Mouse (Mus musculus): ENCODE data around the gene Prcp. TPM values are rescaled to one million over a fixed set of nuclear protein-coding genes. Genes with fewer than 3 reads are reported as not detected.

The Prcp gene
- total and polyA plus RNA-seq, 3 experiments, result 40.3 to 48.4 TPM; not detected in 1

GRCm38 (mm10) chr7:92883850-92884716 is 9.8 kb downstream of the Prcp start (continued):
- TF ChIP-seq ZKSCAN1 (IDR thresholded peaks at IDR 0.05; ENCODE audit: low read depth, low read length) (no peak), ETS1 (IDR thresholded peaks at IDR 0.05; ENCODE audit: low read depth, low read length) (peak; percentile 59), MAFK (IDR thresholded peaks at IDR 0.05; ENCODE audit: borderline replicate concordance, low read depth, low read length) (no peak), NELFE (IDR thresholded peaks at IDR 0.05; ENCODE audit: low read depth, low read length) (no peak), BHLHE40 (IDR thresholded peaks at IDR 0.05; ENCODE audit: borderline replicate concordance, low read depth, low read length) (no peak), KAT2A (conservative IDR thresholded peaks at IDR 0.05; ENCODE audit: low read depth, low read length) (no peak), MAX (IDR thresholded peaks at IDR 0.05; ENCODE audit: low read length) (no peak), CHD1 (IDR thresholded peaks at IDR 0.05; ENCODE audit: low read depth, low read length) (no peak), ZNF384 (IDR thresholded peaks at IDR 0.05; ENCODE audit: low read depth, low read length) (peak; percentile 82), ZC3H11A (IDR thresholded peaks at IDR 0.05; ENCODE audit: low read depth, low read length) (no peak), SMC3 (IDR thresholded peaks at IDR 0.05; ENCODE audit: low read depth, low read length) (no peak), ZMIZ1 (IDR thresholded peaks at IDR 0.05; ENCODE audit: low read depth, low read length) (no peak), USF1 (IDR thresholded peaks at IDR 0.05; ENCODE audit: low read depth, low read length) (no peak), TCF12 (IDR thresholded peaks at IDR 0.05; ENCODE audit: low read depth, low read length) (peak; percentile 94), HCFC1 (IDR thresholded peaks at IDR 0.05; ENCODE audit: low read depth, low read length) (no peak)

GRCm38 (mm10) chr7:92884998-92885660 is 10.9 kb downstream of the Prcp start:
- TF ChIP-seq ZC3H11A (IDR thresholded peaks at IDR 0.05; ENCODE audit: low read depth, low read length), result no peak
- TF ChIP-seq GATA1 (IDR thresholded peaks at IDR 0.05; ENCODE audit: low read depth, low read length), result no peak
- TF ChIP-seq MYB (IDR thresholded peaks at IDR 0.05; ENCODE audit: low read depth, low read length), result no peak
- TF ChIP-seq E2F4 (IDR thresholded peaks at IDR 0.05; ENCODE audit: borderline replicate concordance, low read depth, low read length), result no peak
- no peak for TF ChIP-seq JUND (IDR thresholded peaks at IDR 0.05; ENCODE audit: low read depth, low read length)
- no peak for TF ChIP-seq RCOR1 (IDR thresholded peaks at IDR 0.05; ENCODE audit: low read depth, low read length)
- TF ChIP-seq ETS1 (IDR thresholded peaks at IDR 0.05; ENCODE audit: low read depth, low read length), result no peak
- TF ChIP-seq RAD21 (IDR thresholded peaks at IDR 0.05; ENCODE audit: low read depth, low read length), result no peak
- no peak for TF ChIP-seq TAL1 (IDR thresholded peaks at IDR 0.05; ENCODE audit: low read length)
- TF ChIP-seq KAT2A (conservative IDR thresholded peaks at IDR 0.05; ENCODE audit: low read depth, low read length), result no peak
- peaks cover 10 to 46% of the 10 kb centered on the region in 2 experiments; a peak in 3 of 4 replicates for H3K36me3 ChIP-seq (ENCODE audit: control insufficient read depth in 1 of 2, insufficient read depth in 2 of 2, low read length in 2 of 2)

More at GRCm38 (mm10) chr7:92884998-92885660, 10.9 kb downstream of the Prcp start:
- H3K4me1 ChIP-seq (ENCODE audit: control insufficient read depth in 1 of 2, insufficient read depth in 2 of 2, low read length in 2 of 2), result peaks cover 16 to 35% of the 10 kb centered on the region in 2 experiments
- H3K27me3 ChIP-seq (ENCODE audit: control insufficient read depth in 1 of 2, insufficient read depth in 2 of 2, low read length in 2 of 2), result no peaks in the 10 kb centered on the region
- H3K79me2 ChIP-seq (ENCODE audit: control insufficient read depth, insufficient read depth, low read length, poor library complexity), result peaks cover 8% of the 10 kb centered on the region; the same call in 1 of the 2 replicates
- H3K4me3 ChIP-seq (ENCODE audit: control insufficient read depth in 1 of 2, insufficient read depth in 1 of 2, low read depth in 2 of 2, low read length in 2 of 2), result peak overlapping the region in 1 of 2 experiments; percentile 26; a peak in 2 of 4 replicates
- H3K9ac ChIP-seq (ENCODE audit: control insufficient read depth, low read depth, low read length, poor library complexity, severe bottlenecking), result peak overlapping the region; percentile 56
- peak overlapping the region; percentile 85 for H3K27ac ChIP-seq (ENCODE audit: control insufficient read depth, low read depth, low read length)
- H3K9me3 ChIP-seq (replicated peaks; ENCODE audit: insufficient read depth, low read length), result no peaks in the 10 kb centered on the region
- no peak for DNase-seq (ENCODE audit: low read depth, low spot score)
